Mouse (Mus musculus) heart, postnatal 4 days (tissue): ENCODE measurements around the gene Tra2a. TPM values are rescaled to one million over a fixed set of nuclear protein-coding genes. Genes with fewer than 3 reads are reported as not detected.

Experiments
- DNase-seq: peaks from one replicate; pipeline ENCODE4 v3.0.0; 2021
- total RNA-seq, 2 experiments: library from RNA; stranded (reverse); gene quantifications; 2 replicates each; pipeline ENCODE4 v1.2.3; 2021

The Tra2a gene
- total RNA-seq, 2 experiments from 2014 or later: 41.3 to 49.4 TPM

DNA sequence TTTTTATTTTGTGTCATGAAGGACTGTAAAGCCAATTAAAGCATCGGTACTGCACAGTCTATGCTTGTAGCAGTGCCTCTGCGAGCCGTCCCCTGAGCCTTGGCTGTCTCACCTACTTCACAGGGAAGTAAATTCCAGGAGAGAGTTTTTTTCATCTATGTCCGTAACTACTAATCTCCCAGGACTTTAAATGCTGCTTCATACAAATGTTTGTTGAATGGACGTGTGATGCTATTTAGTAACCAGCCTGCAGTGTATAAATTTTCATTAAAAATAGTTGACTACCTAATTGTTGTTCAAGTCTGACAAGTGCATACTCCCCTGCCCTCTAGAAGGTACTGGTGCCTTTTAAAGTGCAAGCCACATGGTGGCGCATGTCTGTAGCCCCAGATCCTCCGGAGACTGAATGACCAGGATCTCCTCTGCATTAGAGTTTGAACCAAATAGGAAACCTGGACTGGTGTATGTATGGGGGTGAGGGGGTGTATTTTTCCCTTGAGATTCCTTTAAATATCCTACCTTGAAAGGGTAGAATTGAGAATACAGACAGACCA is 35.6 kb downstream of the Tra2a start:
- DNase-seq: peak; percentile 57

DNA sequence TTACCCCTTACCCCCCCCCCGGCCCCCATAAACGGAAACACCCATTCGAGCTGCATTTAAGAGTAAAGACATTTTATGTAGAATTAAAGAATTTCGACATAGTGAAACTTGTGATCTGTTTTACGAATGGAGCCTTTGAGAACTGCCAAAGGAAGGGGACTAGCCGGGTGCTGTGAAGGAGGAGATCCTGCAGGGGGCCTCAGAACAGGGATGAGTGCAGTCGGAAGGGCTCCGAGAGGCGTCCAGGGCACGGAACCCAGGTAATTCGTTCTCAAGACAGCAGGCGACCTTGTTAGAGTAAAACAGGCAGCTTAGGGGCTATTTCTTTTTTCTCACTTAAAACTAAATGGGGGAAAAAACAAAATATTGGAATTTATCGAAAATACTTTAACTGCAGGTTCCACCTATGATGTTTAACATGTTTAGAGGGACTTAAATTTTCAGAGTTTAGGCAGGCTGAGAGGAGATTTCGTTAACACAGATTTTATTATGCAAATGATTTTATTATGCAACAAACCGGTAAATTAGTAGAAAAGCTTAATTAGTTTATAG is 36.6 kb downstream of the Tra2a start:
- peak; percentile 52 for DNase-seq

DNA sequence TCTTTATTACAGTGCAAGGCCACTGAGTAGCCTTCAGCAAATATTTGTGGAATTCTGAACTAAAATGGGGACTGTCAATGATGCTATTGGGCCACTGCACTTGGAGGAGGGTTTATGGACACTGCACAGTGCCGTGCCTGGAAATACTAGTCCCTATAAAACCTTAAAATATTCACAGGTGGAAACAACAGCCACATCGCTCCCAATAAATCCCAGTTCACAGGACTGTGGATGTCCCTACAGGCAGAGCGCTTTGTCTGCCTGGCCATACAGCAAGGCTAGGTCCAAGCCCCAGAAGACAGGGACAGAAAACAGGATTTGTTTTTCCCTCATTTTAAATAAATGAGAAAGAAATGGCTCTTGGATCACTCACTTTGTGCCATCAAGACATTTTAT is 38.1 kb downstream of the Tra2a start:
- DNase-seq: no peak

DNA sequence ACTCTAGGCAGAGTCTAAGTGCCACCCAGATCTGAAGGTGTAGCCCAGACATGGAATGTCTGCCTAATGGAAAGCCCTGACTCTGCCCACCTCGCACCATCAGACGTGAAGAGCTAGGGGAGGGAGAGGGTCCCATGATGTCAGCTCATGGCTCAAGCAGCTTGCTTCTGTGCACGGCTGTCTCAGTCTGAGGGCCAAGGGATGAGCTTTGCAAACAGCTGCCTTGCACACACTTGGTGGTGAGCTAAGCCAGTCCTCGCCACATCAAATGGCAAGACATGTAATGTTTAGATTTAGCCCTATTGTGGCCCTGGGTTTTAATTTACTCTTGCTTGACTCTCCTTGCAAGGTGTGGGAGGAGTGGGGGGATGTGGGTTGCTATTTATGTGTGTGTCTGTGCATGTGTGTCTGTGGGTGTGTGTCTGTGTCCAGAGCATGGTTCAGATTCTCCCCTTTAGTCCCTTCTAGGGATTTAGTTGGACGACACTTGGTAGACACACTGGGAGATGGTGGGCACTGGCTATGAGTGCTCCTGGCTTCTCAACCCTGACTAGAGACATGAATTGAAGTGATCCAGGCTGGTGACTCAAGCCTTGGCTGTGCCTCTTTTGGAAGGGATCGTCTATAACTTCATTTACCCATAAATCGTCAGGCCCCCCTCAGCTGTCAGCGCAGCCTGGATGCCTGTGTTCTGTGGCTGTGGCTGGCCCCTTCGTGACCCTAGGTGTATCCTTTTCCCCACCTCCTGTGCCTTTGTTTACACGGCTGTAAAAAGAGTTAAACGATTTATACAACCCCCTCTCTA is 38.7 kb downstream of the Tra2a start:
- DNase-seq: no peak

GRCm38 (mm10) chr6:49221906-49222305 is 41.9 kb downstream of the Tra2a start:
- DNase-seq: no peak

GRCm38 (mm10) chr6:49219920-49220604 is 43.8 kb downstream of the Tra2a start:
- DNase-seq: no peak

- no peak for DNase-seq
These were observed 44.8 kb downstream of the Tra2a start for GRCm38 (mm10) chr6:49219001-49219560.

DNA sequence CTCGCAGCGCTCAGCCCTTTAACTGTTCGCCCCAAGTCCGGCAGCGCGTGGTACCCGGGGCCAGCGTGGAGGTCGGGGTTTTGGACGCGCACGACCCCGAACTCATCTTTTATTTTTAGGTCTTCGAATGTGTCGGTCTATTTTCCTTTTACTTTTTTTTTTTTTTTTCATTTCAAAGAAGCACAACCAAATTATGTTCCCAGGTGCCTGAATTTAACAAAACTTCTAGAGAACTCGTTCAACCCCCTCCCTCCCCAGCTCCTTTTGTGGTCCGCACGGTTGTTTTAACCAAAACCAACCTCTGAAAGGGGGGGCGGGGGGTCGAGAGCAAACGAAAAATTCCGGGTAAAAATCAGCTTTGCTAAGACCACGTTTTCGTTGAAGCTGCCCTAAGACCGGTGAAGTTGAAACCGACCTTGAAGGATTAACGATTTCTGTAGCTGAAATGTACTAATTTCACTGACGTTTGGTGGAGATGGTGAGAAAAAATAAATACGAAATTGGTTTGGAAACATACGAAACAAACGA is 45.5 kb downstream of the Tra2a start:
- DNase-seq: no peak

DNA sequence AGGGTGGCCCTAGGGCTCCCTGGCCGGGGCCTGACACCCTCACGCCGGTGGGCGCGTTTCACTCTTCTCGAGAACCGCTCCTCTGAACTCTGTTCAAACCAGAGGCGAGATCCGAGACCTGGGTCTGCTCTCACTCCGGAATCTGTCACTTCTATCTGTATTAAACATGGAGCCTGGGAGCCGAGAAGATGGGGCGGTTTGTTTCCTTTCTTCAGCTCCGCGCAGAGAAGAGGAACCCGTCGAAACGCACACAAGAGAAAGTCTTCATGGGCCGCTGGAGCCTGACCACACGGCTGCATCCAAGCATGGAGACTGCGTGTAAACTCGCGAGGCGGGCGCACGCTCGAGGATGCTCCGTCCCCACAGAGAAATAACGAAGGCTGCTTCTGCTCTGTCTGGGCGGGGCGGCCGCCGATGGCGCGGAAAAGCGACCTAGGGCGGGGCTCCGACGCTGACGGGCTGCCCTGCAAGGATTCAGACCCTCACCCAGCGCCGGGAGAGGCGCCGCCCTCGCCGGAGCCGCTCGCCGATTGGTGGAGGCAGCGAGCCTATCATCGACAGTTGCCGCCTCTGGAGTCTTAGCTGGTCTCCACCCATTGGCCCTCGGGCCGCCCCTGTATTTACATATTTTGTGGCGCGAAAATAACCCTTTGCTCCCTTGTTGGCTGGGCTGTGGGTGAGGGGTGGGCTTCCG is 46.1 kb downstream of the Tra2a start:
- DNase-seq: peak; percentile 95

- no peak for DNase-seq
These were observed 46.9 kb downstream of the Tra2a start for GRCm38 (mm10) chr6:49216811-49217542.

- no peak for DNase-seq
These were observed 47.9 kb downstream of the Tra2a start for GRCm38 (mm10) chr6:49215748-49216585.

DNA sequence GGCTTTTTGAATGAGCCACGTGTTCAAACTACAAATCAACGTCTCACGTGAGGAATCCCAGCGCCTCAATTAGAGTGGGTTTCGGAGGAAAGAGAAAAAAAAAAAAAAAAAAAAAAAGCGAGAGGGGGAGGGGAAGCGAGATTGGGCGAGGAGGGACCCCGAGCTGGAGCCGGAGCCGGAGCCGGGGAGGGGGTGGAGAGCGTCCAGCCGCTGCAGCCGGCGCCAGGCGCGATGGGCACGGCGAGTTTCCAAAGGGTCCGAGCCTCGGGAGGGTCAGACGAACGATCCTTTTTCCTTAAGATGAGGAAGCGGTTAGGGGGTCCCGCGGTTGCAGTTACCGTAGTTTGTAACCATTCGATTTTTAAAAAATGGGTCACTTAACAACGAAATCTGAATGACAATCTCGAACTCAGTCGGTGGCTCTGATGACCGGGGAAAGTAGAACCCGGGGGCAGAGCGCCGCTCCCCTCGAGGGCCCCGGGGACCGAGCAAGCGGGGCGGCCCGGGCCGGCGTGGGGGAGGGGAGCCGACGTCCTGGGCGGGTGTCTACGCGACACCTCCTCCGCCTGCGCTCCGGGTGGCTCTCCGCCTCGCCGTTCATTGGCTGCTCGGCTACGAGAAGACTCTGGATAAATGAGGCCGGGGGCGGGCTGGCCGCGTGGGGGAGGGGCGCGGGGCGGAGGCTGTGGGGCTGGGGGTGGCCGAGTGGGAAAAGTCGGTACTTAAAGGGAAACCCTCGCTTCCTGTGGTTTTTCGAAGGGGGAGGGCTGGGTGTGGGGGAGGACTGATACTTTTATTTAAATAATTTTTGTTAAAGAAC is 48.7 kb downstream of the Tra2a start, which contains the start of gene Igf2bp3:
Gene Igf2bp3 (minus strand): TSS at position 30 of the 820 bp plus-strand sequence.
- peak; percentile 93 for DNase-seq

DNA sequence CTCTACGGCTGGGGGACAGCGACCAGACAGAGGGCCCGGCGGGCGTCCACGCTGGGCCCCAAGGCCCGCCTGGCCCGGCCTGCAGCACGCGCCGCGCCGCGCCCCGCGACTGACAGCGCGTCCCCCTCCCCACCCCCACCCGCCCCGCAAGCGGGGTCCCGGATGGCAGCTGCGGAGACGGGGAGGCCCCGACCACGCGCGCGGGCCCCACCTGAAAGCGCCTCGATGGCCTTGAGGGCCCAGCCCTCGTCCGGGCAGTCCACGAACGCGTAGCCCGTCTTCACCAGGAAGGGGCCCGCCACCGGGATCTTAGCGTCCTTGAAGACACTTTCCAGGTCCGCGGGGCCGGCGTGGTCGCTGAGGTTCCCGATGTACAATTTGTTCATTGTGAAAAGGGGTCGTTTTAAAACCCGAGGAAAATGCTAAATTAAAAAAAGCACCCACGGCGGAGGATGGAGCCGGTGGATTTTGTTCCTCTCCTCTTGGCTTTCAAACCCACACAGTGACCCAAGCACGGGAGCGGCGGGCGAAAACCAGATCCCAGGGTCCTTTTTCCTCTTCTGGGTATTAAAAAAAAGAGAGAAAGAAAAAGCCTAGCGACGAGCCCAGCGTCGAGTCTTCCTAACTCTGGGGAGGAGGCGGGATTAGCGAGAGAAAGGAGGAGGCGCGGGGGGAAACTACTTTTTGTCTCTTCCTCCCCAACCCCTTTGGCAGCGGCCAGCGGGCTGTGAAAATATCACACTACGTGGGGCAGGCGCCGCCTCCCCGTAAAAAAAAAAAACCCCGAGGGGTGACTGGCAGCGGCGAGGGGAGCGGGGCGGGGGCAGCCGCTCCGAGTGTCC is 49.5 kb downstream of the Tra2a start:
- DNase-seq: peak; percentile 71

DNA sequence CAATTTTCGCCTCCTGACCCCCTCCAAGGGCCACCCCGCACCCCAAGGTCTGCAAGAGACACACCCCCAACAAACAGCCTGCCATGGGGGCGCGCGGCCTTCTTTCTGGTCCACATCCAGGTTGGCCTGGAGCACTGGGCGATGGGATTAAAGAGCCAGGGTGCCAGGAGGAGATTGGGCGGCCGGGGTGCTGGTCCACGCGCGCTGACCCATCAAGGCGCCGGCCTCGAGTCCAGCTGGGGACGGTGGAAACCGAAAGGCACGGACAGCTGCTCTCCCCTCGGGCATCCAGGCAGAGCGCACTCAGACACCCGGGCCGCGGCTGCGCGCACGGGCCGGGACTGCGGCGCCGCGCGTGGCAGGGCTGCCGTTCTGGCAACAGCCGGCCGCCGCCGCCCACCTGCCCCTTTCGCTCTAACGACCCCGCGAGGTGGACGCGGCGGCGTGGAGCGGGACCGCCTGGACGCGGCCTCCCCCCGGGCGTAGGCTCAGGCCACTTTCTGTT is 50.2 kb downstream of the Tra2a start:
- peak; percentile 55 for DNase-seq

DNA sequence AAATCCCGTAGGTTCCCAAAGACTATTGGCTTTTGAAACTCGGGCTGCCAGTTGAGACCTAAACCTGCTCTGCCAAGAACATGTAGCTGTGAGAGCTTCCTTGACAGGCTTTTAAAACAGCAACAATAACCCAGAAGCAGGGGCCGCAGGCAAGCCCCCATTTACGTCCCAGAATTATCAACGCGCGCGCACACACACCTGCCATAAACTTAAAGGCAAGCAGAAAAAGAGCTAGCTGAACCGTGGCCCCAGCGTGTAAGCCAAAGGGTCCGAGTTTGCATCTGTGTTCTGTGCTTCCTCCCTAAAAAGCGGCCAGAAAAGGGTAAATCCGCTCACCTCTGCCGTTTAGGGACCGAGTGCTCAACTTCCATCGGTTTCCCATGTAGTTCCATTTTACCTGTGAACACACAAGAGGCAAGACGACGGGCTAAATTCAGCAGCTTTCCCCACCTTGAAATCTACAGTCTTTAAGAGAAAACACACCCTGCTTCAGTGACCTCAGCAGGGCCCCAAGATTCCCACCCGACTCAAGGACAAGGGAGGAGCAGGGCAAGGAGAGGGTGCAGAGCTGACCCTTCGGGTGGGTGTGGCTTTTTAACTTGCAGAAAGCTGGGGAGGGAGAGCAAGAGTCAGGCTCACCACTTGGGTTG is 50.8 kb downstream of the Tra2a start:
- DNase-seq: no peak

- no peak for DNase-seq
These were observed 51.7 kb downstream of the Tra2a start for GRCm38 (mm10) chr6:49212141-49212540.

GRCm38 (mm10) chr6:49211596-49211995 is 52.2 kb downstream of the Tra2a start:
- DNase-seq: no peak
